Mouse (Mus musculus) midbrain, embryonic 10.5 days (tissue): ENCODE measurements around the gene Rara. TPM values are rescaled to one million over a fixed set of nuclear protein-coding genes. Genes with fewer than 3 reads are reported as not detected.
"Not testable (repeated sequence)": the region's sequence is repeated elsewhere in the genome, so short reads cannot be mapped to it uniquely, and the experiment has no call there.

Source experiments
- DNase-seq: peaks from one replicate; pipeline ENCODE4 v3.0.0-alpha.2; 2017; ENCODE audit warnings: low spot score
- H3K27ac ChIP-seq: fragments of 300-500 bp; sonication (generic); replicated peaks from 2 replicates; pipeline ENCODE4 v1.5.1; 2016; ENCODE audit warnings: mild to moderate bottlenecking
- H3K27me3 ChIP-seq: fragments of 300-500 bp; sonication (generic); 2 replicates; pipeline ENCODE4 v1.6.1; 2016; ENCODE audit warnings: low read depth, mild to moderate bottlenecking; ENCODE audit not compliant: poor library complexity, severe bottlenecking
- H3K36me3 ChIP-seq: fragments of 300-500 bp; sonication (generic); 2 replicates; pipeline ENCODE4 v1.6.1; 2016; ENCODE audit warnings: mild to moderate bottlenecking, moderate library complexity
- H3K4me1 ChIP-seq: fragments of 300-500 bp; sonication (generic); 2 replicates; pipeline ENCODE4 v1.6.1; 2016
- H3K4me3 ChIP-seq: fragments of 300-500 bp; sonication (generic); 2 replicates; pipeline ENCODE4 v1.5.1; 2016; ENCODE audit warnings: mild to moderate bottlenecking, moderate library complexity
- H3K9me3 ChIP-seq: fragments of 300-500 bp; sonication (generic); replicated peaks from 2 replicates; pipeline ENCODE4 v1.6.1; 2016; ENCODE audit warnings: mild to moderate bottlenecking
- WGBS: fragments of 180-500 bp; shearing (Covaris S2); methylation state at CpG from one replicate; pipeline ENCODE4 v1.1.7; 2016; 5-methylcytosine and 5-hydroxymethylcytosine counted together
- polyA plus RNA-seq: library from polyadenylated mRNA; unstranded; fragments of >200 nt; fragmentation: Nextera tagmentation; extraction: Ambion mirVana; gene quantifications from 2 replicates; pipeline ENCODE4 v1.2.1, GENCODE M21; 2016

Gene Rara
- polyA plus RNA-seq, 1 experiment from 2014 or later, result 15.5 TPM

- Histone ChIP-seq H3K27ac (peak overlapping the region; percentile 85), H3K4me1 (peaks cover 73% of the 10 kb centered on the region), H3K4me3 (peak overlapping the region; percentile 38)
These were observed 1.7 kb upstream of the Rara start for GRCm38 (mm10) chr11:98925868-98926311.

GRCm38 (mm10) chr11:98926553-98926952, 1.1 kb upstream of the Rara start:
- WGBS, result 58% methylated on average over 7 of the region's 7 CpGs
- Histone ChIP-seq H3K36me3 (peaks cover 23% of the 10 kb centered on the region), H3K9me3 (no peaks in the 10 kb centered on the region), H3K4me3 (peak overlapping the region; percentile 38), H3K4me1 (peaks cover 80% of the 10 kb centered on the region), H3K27me3 (peaks cover 34% of the 10 kb centered on the region), H3K27ac (peak overlapping the region; percentile 85)
- DNase-seq, result no peak

More at GRCm38 (mm10) chr11:98925868-98926311, 1.7 kb upstream of the Rara start:
- Histone ChIP-seq H3K36me3 (peaks cover 29% of the 10 kb centered on the region), H3K27me3 (peaks cover 30% of the 10 kb centered on the region), H3K9me3 (no peaks in the 10 kb centered on the region)
- DNase-seq, result peak; percentile 82
- WGBS, result 2% methylated on average over 12 of the region's 12 CpGs

- peaks cover 6% of the 10 kb centered on the region; the same call in 1 of the 2 replicates for H3K36me3 ChIP-seq
- DNase-seq, result no peak
- peaks cover 39% of the 10 kb centered on the region for H3K27me3 ChIP-seq
- WGBS, result 11% methylated on average over 12 of the region's 12 CpGs
- H3K4me3 ChIP-seq, result peak overlapping the region; percentile 63
- H3K4me1 ChIP-seq, result peaks cover 92% of the 10 kb centered on the region
- H3K27ac ChIP-seq, result peak overlapping the region; percentile 85
- H3K9me3 ChIP-seq, result no peaks in the 10 kb centered on the region
These were observed 722 bp downstream of the Rara start for GRCm38 (mm10) chr11:98928186-98928893.

- H3K27ac ChIP-seq, result peak overlapping the region; percentile 75
- peaks cover 50% of the 10 kb centered on the region for H3K27me3 ChIP-seq
- H3K9me3 ChIP-seq, result no peaks in the 10 kb centered on the region
- peak; percentile 63 for DNase-seq
- peak overlapping the region; percentile 63 for H3K4me3 ChIP-seq
- H3K4me1 ChIP-seq, result peaks cover 87% of the 10 kb centered on the region
- H3K36me3 ChIP-seq, result no peaks in the 10 kb centered on the region
- 6% methylated on average over 9 of the region's 9 CpGs for WGBS
These were observed 1.9 kb downstream of the Rara start for GRCm38 (mm10) chr11:98929503-98929902.

- no peaks in the 10 kb centered on the region for H3K36me3 ChIP-seq
- DNase-seq, result no peak
- H3K4me3 ChIP-seq, result peak overlapping the region; percentile 63
- WGBS, result 48% methylated on average over 7 of the region's 7 CpGs
- H3K4me1 ChIP-seq, result peaks cover 81% of the 10 kb centered on the region
- H3K27ac ChIP-seq, result peak overlapping the region; percentile 75
- H3K27me3 ChIP-seq, result peaks cover 57% of the 10 kb centered on the region
- H3K9me3 ChIP-seq, result no peaks in the 10 kb centered on the region
These were observed 2.5 kb downstream of the Rara start for GRCm38 (mm10) chr11:98930127-98930601.

- Histone ChIP-seq H3K4me3 (no peak overlapping the region), H3K4me1 (peaks cover 75% of the 10 kb centered on the region), H3K9me3 (no peaks in the 10 kb centered on the region), H3K27me3 (peaks cover 65% of the 10 kb centered on the region), H3K27ac (peak overlapping the region; percentile 75), H3K36me3 (no peaks in the 10 kb centered on the region)
- no peak for DNase-seq
- 61% methylated on average over 10 of the region's 10 CpGs for WGBS
These were observed 3.3 kb downstream of the Rara start for GRCm38 (mm10) chr11:98930773-98931512.

GRCm38 (mm10) chr11:98931513-98932292, 4.1 kb downstream of the Rara start:
- no peak for DNase-seq
- Histone ChIP-seq H3K36me3 (no peaks in the 10 kb centered on the region), H3K27ac (peak overlapping the region; percentile 75), H3K27me3 (peaks cover 71% of the 10 kb centered on the region), H3K4me1 (peaks cover 75% of the 10 kb centered on the region), H3K4me3 (no peak overlapping the region), H3K9me3 (no peaks in the 10 kb centered on the region)
- 41% methylated on average over 7 of the region's 7 CpGs for WGBS

GRCm38 (mm10) chr11:98932293-98933091, 4.9 kb downstream of the Rara start:
- Histone ChIP-seq H3K36me3 (no peaks in the 10 kb centered on the region), H3K27ac (peak overlapping the region; percentile 39), H3K27me3 (peaks cover 69% of the 10 kb centered on the region), H3K4me1 (peaks cover 80% of the 10 kb centered on the region), H3K9me3 (no peaks in the 10 kb centered on the region), H3K4me3 (0 out of 2 replicates have a peak overlapping the region, but pooled peaks have one; percentile 0)
- WGBS, result 45% methylated on average over 19 of the region's 19 CpGs
- no peak for DNase-seq

- Histone ChIP-seq H3K9me3 (no peaks in the 10 kb centered on the region), H3K27ac (peak overlapping the region; percentile 39), H3K36me3 (no peaks in the 10 kb centered on the region), H3K4me1 (peaks cover 80% of the 10 kb centered on the region), H3K27me3 (peaks cover 66% of the 10 kb centered on the region), H3K4me3 (no peak overlapping the region; the same call in 1 of the 2 replicates)
- WGBS, result 55% methylated on average over 9 of the region's 9 CpGs
- no peak for DNase-seq
These were observed 5.5 kb downstream of the Rara start for GRCm38 (mm10) chr11:98933151-98933550.

GRCm38 (mm10) chr11:98933847-98934246, 6.2 kb downstream of the Rara start:
- Histone ChIP-seq H3K27me3 (peaks cover 64% of the 10 kb centered on the region), H3K4me1 (peaks cover 80% of the 10 kb centered on the region)

GRCm38 (mm10) chr11:98934367-98934766, 6.7 kb downstream of the Rara start:
- no peaks in the 10 kb centered on the region for H3K36me3 ChIP-seq
- H3K4me1 ChIP-seq, result peaks cover 80% of the 10 kb centered on the region
- H3K27ac ChIP-seq, result no peak overlapping the region
- WGBS, result 81% methylated on average over 3 of the region's 3 CpGs
- no peaks in the 10 kb centered on the region for H3K9me3 ChIP-seq
- no peak overlapping the region for H3K4me3 ChIP-seq
- peaks cover 66% of the 10 kb centered on the region for H3K27me3 ChIP-seq
- DNase-seq, result no peak

More at GRCm38 (mm10) chr11:98933847-98934246, 6.2 kb downstream of the Rara start:
- H3K27ac ChIP-seq, H3K4me3 ChIP-seq, H3K36me3 ChIP-seq, DNase-seq, H3K9me3 ChIP-seq: not testable (repeated sequence)
- 93% methylated on average over 2 of the region's 2 CpGs for WGBS
